Mouse (Mus musculus) large intestine, adult 2 months (tissue): ENCODE data around the gene Ckap4. TPM values are rescaled to one million over a fixed set of nuclear protein-coding genes. Genes with fewer than 3 reads are reported as not detected.

ENCODE experiments used
- polyA plus RNA-seq: library from polyadenylated mRNA; depleted of rRNA; stranded (reverse); fragments of >200 nt; gene quantifications from 2 replicates; pipeline ENCODE4 v1.2.3, GENCODE M21; 2012; rRNA removed

Ckap4 gene
- polyA plus RNA-seq, 1 experiment: 15.9 TPM

Other genes with a start within 250 kb of the Ckap4 start
- gene Nuak1, start 93.5 kb downstream of the Ckap4 start, polyA plus RNA-seq: 1.5 and 3.5 TPM in 2 replicates
- gene Tcp11l2, start 42.6 kb upstream of the Ckap4 start, polyA plus RNA-seq: 7.8 and 11.0 TPM in 2 replicates
- 3.1 and 4.3 TPM in 2 replicates for gene Polr3b, start 88.2 kb upstream of the Ckap4 start, polyA plus RNA-seq
- not detected in 2 replicates for gene Rfx4, start 222.0 kb upstream of the Ckap4 start, polyA plus RNA-seq